Mouse (Mus musculus): ENCODE results near the gene Tulp2.

The Tulp2 gene

GRCm38 (mm10) chr7:45555787-45556186 is 74.1 kb downstream of the Tulp2 start:
- DNase-seq: peak; percentile 88

GRCm38 (mm10) chr7:45558907-45559306 is 77.2 kb downstream of the Tulp2 start:
- no peak for DNase-seq

- no peak for DNase-seq
These were observed 78.6 kb downstream of the Tulp2 start for GRCm38 (mm10) chr7:45560241-45560640.

GRCm38 (mm10) chr7:45560843-45561623 is 79.4 kb downstream of the Tulp2 start:
- peak; percentile 88 for DNase-seq

GRCm38 (mm10) chr7:45561624-45562520 is 80.2 kb downstream of the Tulp2 start:
- no peak for DNase-seq

- no peak for DNase-seq
These were observed 83.1 kb downstream of the Tulp2 start for GRCm38 (mm10) chr7:45564811-45565210.

- no peak for DNase-seq
These were observed 83.8 kb downstream of the Tulp2 start for GRCm38 (mm10) chr7:45565446-45565845.

- DNase-seq: no peak
These were observed 85.6 kb downstream of the Tulp2 start for GRCm38 (mm10) chr7:45567112-45567779.

GRCm38 (mm10) chr7:45567780-45568516 is 86.3 kb downstream of the Tulp2 start:
- peak; percentile 98 for DNase-seq

GRCm38 (mm10) chr7:45568601-45569473 is 87.2 kb downstream of the Tulp2 start:
- DNase-seq: no peak

GRCm38 (mm10) chr7:45570103-45570741 is 88.5 kb downstream of the Tulp2 start, which contains the start of gene Bcat2:
TSS of gene Bcat2 (plus strand) at chr7:45570153.
- peak; percentile 69 for DNase-seq

- no peak for DNase-seq
These were observed 90.3 kb downstream of the Tulp2 start for GRCm38 (mm10) chr7:45571966-45572365.
